Mouse (Mus musculus): ENCODE results near the gene Unk.

- TF ChIP-seq CTCF (IDR thresholded peaks at IDR 0.05; ENCODE audit: insufficient read depth, low read length) = no peak
- TF ChIP-seq POLR2A (IDR thresholded peaks at IDR 0.05; ENCODE audit: borderline replicate concordance, extremely low read depth, low read depth, low read length) = no peak
Measured at GRCm38 (mm10) chr11:116063562-116063961, 33.4 kb downstream of the Unk start.

Data from lung, adult 2 months (tissue).